Mouse (Mus musculus) adrenal gland, adult 2 months (tissue): ENCODE results near the gene Il2rb. TPM values are rescaled to one million over a fixed set of nuclear protein-coding genes. Genes with fewer than 3 reads are reported as not detected.

Source experiments
- DNase-seq: peaks from one replicate; pipeline ENCODE4 v3.0.0; 2021
- polyA plus RNA-seq: library from polyadenylated mRNA; depleted of rRNA; stranded (reverse); fragments of >200 nt; gene quantifications from 2 replicates; pipeline ENCODE4 v1.2.3, GENCODE M21; 2012
- total RNA-seq, 2 experiments: library from RNA; stranded (reverse); gene quantifications; 2 replicates each; pipeline ENCODE4 v1.2.3; 2021

Il2rb gene
- total and polyA plus RNA-seq, 3 experiments, result 1.3 to 3.8 (median 1.5) TPM

DNA sequence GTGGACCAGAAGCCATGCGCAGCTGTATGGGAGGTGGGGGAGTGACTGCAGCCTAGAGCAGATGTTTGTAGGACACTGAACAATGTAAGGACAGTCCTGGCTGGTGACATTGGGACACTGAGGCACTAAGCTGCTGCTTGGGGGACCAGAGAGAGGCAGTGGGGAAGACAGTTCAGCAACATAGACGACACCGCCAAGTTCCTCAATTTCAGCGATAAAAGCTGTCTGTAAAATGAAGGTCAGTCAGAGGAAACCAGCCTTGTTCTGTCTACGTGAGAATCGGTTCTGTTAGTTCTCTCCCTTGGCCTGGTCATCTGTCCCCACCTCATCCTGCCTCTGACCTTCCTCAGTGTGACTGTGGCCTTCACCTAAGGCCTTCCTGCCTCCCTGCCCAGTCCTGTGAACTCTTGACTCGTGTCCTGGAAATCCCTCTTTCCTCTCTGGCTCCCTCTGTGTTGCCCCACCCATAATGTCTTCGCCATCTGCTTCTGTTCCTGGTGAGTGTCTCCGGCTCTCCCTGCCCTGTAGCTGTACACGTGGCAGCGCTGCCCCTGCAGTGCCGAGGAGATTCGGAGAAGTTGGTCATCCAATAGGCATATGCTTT is 25.1 kb upstream of the Il2rb start:
- peak; percentile 75 for DNase-seq

DNA sequence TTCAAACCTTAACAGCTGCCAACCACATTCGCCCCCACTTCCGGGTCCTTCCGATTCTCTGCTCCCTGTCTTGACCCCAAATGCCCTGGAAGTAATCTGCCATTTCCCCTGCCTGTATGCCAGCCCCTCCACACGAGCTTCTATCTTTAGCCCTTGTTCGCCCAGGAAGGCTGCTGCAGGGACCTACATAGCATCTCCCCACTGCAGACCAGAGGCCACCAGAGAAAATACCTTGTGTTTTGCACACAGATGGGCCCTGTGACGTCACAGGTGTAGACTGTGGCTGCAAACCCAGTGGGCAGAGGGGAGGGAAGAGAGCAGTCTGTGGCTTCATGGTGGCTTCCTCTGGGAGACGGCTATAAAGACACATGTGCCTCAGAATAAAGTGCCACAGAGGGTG is 23.1 kb upstream of the Il2rb start:
- DNase-seq, result no peak

DNA sequence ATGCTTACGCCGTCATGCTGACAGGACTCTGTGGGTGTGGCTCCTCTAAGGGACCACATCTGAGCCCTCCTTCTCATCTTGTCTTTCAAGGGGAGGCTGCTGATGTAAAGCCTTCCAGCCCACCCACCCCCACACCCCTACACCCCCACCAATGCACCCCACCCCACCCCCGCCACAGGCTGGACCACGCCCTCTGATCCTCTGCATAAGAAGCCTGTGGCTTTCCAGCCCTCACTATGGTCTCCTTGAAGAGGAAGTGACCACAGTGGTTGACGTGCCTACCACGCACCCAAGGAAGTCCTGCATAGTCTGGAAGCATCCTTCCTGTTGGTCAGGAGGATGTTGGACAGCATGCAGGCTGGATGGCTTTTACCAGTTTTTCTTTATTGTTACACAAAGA is 20.7 kb upstream of the Il2rb start:
- no peak for DNase-seq

DNA sequence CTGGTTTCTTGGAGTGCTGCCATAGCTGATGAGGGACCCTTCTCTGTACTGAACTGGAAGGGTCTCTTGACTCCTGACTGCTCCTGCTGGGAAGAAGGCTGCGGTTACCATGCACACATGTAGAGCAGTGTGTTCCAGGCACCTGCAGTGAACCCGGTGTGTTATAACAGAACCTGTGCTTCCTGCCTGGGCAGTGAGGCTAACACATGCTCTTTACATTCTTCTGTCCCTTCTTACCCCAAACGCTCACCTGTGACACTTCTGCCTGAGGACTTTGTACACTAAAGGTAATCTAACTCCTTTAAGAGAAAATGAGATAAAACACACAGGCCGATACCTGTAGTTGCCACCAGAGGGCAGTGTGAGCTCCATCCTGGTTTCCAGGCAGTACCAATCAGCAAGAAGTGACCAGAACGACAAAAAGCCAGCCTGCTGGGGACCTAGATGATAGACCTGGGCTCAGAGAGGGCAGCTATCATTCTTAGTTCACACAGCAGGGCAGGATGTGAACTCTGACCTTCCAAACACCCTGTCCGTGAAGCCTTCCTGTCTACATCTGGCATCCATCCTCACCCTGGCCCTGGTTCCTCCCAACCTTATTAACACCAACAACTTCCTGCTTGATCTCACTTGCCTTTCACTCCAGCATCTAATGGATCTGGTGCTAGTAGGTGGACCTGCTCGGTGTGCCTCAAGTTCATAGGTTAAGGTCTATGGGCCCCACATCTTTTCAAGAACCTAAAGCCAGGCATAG is 19.5 kb upstream of the Il2rb start:
- peak; percentile 79 for DNase-seq

DNA sequence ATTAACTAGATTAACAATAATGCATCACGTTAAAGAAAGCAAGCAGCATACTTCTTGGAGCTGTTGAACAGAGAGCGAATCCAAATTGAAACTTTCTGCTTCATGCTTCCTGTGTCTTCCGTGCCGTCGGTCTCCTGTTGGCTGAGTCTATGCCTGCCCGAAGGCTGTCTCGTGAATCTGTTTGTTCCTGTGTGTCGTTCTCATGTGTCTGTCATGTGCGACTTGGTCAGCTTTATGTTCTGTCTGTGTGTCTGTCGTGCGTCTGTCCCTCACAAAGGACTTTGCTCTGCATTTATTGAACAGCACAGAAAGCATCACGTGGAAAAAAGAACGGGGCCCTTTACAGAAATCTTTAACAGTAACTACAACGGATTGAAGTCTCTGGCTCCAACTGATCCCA is 17.9 kb upstream of the Il2rb start:
- DNase-seq, result no peak

DNA sequence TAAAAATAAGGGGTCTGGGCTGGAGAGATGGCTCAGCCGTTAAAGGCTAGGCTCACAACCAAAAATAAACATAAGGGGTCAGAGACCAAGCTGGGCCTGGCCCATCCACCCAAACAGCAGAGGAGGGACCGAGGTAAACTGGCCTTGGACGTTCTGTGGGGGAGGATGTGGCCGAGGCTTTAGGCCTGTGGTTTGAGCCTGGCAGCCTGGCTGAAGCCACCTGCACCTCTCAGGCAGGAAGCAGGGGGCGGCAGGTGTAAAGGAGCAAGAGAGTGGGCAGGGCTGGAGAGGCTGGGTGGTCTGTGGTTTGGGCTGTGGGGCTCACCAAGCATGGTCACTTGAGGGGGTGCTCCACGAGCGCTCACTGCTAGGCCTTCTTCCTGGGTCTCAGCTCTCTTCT is 16.9 kb upstream of the Il2rb start:
- no peak for DNase-seq

DNA sequence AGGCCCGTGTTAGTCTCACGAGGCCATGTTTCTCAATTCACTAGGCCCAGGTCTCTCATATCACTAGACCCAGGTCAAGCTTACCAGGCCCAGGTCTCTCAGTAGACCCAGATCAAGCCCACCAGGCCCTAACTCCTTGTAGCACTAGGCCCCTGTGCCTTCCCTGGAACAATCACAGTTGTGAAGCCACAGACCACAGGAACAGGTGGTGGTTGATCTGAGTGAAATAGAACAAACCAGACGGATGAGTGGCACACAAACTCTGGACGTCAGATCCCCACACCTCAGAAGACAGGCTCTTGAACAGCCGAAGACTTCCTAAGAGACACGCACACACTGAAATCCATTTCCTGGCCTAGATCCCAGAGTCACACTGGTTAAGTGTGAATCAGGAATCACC is 15.7 kb upstream of the Il2rb start:
- no peak for DNase-seq

DNA sequence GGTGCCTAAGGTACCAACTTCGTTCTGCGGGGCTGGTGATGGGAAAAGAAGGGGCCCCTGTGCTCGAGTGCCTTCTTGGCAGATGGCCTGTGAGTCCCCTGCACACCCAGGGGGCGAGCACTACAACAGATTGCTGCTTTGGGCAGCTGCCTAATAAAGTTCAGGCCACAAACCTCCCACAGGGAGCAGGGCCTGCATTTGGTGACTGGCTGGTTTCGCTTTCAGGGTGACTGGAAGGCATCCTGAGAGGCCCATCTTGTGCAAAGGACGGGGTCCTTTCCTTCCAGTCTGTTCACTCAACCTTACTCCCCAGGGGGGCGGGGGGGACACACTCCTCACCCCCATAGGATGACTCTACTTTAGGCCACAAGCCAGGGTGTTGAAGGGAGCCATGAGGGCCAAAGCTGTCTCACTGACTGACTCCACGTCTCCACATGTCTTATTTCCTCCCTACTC is 15.1 kb upstream of the Il2rb start:
- no peak for DNase-seq

DNA sequence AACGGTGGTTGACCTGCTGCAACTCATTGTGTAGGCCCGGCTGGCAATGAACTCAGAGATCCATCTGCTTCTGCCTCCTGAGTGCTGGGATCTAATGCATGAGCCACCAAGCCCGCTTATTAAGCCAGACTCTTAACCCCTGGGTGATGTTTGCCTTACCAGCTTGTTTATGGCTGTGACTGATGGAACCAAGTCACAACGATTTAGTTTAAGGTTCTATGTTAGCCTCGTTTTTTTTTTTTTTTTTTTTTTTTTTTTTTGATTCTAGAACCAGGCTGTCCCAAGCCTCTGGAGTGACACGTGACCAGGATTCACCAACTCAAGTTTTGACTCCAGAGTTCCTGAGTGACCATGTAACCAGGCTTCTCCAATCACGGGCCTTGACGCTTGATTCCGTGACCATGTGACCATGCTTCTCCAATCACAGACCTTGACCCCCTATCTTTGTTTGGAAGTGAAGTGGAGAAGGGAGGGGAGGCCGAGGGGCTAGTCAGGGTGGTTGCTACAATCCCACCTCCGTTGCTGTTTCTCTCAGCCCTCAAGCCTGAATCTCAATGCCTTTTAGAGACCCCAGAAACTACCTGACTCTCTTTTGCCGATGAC is 14.3 kb upstream of the Il2rb start:
- no peak for DNase-seq

DNA sequence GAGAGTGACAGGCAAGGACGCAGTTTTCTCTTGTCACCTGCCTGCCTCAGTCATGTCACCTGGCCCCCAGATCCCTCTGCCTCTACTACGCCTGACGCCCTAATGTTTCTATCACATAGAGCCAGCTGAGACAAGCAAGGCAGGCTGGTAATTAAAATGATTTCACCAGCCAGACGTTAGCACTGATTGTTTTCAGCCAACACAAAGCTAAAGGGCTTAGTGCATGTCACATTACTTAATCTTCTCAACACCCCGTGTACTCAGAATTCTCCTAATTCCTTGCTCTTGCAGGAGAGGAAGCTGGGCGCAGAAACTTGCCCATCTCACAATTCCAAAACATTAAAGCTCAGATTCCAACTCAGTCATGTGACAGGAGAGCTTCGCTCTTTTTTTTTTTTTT is 13.4 kb upstream of the Il2rb start:
- no peak for DNase-seq

DNA sequence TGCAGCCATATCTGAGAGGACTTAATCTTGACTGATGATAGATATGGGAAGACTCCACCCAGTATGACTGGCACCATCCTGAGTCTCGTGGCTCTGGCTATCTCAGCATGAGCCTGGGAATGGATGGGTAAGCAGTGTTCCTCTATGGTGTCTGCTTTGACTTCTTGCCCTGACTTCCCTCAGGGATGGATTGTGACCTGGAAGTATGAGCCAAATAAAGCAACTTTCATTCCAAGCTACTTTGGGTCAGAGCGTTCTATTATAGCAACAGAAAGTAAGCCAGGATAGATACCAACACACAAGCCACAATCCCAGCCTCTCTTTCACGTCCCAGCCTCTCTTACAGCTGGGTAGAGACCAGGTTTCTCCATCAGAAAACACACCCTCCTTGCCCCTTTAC is 10.5 kb upstream of the Il2rb start:
- no peak for DNase-seq

DNA sequence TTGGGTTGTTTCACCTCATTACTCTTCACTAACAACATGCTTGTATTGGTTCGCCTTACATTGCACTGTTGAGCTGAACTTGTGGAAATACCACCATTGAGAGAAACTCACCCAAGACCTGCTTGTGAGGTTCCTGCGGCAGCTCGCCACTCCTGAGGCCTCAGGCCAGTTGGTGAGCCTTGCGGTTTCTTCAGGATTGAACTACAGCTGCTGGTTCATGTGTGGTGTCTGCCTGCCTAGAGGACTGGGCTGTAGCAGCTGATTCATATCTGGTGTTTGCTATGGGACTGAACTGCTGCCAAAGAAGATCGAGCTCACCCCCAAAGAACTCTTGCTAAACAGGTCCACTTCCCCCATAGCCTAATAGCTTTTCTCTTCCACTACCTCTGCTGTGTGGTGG is 9.7 kb upstream of the Il2rb start:
- DNase-seq, result no peak

DNA sequence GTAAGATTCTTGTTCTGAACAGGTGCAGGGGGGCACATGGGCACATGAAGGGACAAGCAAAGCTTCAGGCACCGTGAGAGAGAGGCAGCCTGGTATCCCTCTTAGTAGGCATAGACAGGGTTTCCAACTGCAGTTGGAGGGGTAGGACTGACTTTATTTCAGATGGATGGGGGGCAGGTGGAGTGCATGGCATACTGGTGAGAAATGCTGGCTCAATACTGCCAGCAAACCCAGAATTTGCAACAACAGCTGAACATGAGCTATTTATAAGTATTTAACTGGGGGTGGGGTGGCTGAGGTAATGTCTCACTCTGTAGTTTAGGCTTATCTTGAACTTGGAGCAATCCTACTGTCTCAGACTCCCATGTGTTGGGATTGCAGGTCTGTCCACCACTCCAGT is 8.9 kb upstream of the Il2rb start:
- DNase-seq, result no peak

DNA sequence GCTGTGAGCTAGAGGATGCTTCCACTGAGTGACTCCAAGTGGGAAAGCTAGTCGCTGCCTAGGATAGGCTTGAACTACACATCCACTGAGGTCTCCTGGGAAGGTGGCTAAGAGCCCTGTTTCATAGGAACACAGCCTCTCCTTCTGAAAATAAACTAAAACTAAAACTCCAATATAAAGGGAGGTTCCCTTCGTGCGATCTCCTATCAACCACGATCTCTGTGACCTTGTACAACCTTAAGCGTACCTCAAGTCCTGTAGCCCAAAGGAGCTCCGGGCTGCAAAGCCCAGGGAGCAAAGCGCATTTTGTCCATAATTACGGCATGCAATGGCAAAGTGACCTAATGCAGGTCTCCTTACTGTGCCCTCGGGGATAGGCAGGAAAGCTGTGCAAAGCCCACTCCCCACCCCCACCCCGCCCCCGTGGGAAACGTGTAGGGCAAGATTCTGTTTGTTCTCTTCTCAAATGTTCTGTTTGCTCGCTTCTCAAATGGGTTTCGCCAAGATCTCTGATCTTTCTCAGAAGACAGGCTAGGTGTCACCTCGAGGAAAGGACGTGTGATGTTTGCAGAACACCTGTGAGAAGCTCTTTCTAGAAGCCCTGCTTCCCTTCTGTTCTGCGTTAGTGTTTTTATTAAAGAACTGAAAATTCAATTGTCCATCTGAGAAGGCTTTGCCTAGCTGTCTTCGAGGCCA is 7.5 kb upstream of the Il2rb start:
- DNase-seq, result no peak

DNA sequence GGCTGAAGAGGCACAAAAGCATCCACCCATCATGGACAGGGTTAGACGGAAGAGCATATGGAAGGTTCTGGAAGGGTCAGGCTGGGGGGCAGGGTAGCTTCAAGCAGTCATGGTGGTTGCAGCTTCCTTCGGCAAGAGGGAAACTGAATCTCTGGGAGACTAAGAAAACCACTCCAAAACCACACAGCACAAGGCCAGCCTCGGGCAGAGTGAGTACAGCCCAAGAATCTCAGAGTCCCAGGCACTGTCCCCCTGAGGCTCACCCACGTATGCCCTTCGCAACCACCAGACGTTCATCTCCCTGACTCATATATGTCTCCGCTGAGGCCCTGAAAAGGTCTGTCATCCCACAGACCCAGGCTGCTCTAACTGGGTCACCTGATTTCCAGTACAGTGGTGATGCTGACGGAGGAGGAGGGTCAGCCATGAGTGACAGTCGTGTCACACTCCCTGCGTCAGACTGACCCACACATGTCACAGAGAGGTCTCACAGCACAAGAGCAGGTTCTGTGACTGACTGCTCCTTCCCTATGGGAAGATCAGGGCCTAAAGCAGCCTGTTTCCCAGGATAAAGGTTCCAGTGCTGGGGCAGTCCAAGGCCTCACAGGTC is 1.6 kb downstream of the Il2rb start:
- DNase-seq, result no peak

DNA sequence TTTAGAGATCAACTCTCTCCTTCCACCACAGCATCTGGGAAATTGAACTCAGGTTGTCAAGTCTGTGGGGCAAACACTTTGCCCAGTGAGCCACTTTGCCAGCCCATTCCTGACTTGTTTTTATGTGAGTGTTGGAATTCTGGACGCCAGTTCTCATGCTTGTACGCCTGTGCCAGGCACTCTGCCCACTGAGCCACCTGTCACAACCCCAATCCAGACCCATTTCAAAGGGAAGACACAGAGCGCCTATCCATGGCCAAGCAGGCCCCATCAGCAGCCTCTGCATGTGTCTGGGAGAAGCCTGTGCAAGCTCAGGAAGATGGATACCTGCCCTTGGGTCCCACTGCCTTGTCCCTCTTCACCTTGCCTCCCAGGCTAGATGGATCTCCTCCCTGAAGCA is 3.8 kb downstream of the Il2rb start:
- DNase-seq, result no peak

DNA sequence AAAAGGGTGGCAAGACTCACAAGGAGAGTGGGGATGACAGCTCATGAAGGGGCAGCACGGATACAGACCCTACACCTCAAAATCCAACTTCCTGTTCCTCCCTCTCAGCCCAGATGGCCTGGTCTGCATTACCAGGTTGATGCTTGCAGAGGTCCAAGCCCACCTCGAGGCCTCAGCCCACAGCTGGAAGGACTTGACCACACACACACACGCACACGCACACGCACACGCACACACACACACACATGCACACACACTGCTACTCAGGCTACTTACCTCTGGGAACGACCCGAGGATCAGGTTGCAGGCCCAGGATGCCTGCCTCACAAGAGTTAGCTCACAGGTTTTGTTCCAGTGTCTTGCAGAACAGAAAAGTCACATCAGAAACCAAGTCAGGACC is 5.2 kb downstream of the Il2rb start:
- DNase-seq, result no peak

DNA sequence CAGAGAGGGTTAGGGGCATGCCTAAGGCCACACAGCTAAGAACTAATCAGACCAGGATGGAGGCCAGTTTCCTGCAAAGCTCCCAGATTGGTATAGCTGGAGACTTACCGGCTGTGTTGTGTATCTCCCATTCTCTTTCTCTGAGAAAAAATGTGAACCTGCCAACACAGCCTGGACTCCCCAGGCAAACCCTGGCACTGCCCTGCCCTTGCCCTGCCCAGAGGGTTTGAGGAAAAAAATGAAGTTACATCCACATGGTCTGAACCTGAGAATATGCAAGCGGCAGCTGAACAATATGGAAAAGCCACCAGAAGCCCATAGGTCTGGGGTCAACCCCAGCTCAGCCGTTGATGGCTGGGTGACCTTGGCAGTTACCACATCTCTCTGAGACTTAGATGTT is 5.8 kb downstream of the Il2rb start:
- DNase-seq, result no peak

DNA sequence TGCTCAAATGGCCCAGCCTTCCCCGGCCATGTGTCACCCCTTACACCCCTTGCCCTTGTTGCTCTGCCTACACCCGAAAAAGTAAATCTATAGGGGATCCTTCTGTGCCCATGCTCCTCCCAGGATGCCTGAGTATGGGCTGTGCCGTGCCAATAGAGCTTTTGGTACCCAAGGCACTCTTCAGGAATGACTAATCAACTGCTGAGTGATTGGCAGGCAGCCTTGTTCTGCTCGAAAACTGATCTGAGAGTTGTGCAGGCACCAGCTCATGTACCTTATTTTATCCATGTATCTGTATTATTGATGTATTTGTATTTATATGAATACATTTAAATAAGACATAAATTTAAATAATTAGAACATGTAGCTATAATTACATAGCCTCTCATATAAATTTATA is 8.0 kb downstream of the Il2rb start:
- no peak for DNase-seq

DNA sequence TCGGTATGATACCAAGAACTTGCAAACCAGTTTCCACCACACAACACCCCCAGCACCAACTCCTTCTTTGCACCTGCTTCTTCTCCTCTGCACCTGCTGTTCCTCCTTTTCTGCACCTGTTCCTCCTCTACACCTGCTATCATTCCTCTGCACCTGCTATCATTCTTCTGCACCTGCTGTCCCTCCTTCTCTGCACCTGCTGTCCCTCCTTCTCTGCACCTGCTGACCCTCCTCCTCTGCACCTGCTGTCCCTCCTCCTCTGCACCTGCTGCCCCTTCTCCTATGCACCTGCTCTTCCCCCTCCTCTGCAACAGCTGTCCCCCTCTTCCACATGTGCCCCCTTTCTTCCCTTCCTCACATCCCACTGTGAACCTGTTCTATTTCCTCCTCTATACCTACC is 8.5 kb downstream of the Il2rb start:
- DNase-seq, result no peak

DNA sequence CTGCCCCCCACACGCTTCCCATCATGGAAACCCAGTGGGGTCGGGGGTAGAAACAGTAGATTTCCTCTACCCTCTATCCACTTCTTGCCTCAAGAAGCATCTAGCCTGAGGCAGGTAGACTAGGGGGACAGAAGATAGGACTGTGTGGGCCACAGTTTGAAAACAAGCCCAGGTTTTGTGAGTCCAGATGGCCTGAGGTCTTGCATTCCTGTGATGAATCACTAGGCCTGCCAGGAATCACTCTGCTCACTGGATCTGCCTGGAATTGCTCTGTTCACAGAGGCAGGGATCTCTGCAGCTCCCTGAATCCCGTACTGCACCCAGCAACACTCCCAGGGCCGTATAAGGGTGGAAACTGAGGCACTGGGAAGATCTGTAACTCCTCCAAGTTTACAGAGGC is 11.8 kb downstream of the Il2rb start:
- DNase-seq, result peak; percentile 58

DNA sequence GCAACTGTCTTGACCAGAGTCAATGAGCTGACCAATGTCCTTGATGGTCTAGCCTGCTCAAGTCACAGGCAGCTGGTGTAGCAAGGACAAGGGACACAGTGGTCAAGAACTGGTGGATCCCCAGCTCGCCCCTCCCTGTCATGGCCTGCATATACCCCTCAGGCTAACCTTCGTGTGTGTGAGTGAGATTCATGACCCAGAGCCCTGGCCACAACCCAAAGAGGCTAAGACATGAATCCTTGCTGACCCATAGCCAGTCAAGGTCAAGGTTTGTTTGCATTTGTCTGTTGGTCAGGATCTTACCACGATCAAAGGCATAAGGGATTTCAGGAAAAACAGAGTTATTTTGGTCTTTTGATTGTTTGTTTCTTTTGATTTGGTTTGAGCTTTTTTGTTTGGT is 12.6 kb downstream of the Il2rb start:
- peak; percentile 71 for DNase-seq
